19 mouse cellular contexts compared by ENCODE assay signal in the genomic region with DNA sequence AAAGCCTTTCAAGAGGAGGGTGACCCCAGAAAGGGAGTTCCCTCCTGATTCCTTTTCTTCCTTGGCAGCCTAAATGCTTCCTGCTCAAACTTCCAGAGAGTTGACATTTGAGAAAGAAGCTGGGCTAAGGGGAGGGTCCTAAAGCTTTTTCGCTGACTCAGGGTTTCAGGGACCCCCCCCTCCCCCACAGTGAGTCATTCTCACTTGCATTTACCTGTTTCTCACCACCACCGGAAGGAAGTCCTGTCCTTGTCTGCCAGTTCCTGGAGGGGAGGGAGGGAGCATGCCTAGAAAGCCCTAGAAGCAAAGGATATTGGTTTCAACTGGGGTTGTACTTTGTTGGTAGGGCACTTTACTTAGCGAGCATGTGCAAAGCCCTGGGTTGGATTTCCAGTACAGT. TPM values are rescaled to one million over a fixed set of nuclear protein-coding genes. Genes with fewer than 3 reads are reported as not detected.
A peak's percentile ranks its signal among the peaks of the same experiment; 100 is the strongest.
DNase-seq lines count a peak whose midpoint lies in the region; ATAC-seq lines count a peak whose summit lies in the region.
"Had no signal": no experiment of that assay in that cellular context is flagged by ENCODE, and none has a peak within 500 bp of the region (broad histone marks: within the 10 kb centered on the region; RNA-seq: fewer than 3 reads in every experiment).

No protein-coding gene starts in this region.

- no peaks in the 10 kb centered on the region for H3K36me3 ChIP-seq in forebrain, embryonic 10.5 days (replicated peaks)
- H3K36me3 ChIP-seq in forebrain, embryonic 14.5 days (ENCODE audit: control insufficient read depth, insufficient read depth, low read length), result no peaks in the 10 kb centered on the region
- H3K36me3 ChIP-seq in embryonic facial prominence, embryonic 10.5 days (replicated peaks), result no peaks in the 10 kb centered on the region
- no peaks in the 10 kb centered on the region for H3K36me3 ChIP-seq in stomach, embryonic 14.5 days (ENCODE audit: control insufficient read depth, insufficient read depth, low read length)
- H3K36me3 ChIP-seq: intestine, embryonic 15.5 days; liver, embryonic 15.5 days; neural tube, embryonic 12.5 days had no signal

- no peak overlapping the region for H3K4me2 ChIP-seq in forebrain, embryonic 14.5 days (ENCODE audit: low read length)
- no peak overlapping the region for H3K4me2 ChIP-seq in stomach, embryonic 14.5 days (replicated peaks; ENCODE audit: low read depth, low read length)
- H3K4me2 ChIP-seq: intestine, embryonic 15.5 days; liver, embryonic 15.5 days; neural tube, embryonic 12.5 days had no signal

- no peaks in the 10 kb centered on the region for H3K9me3 ChIP-seq in forebrain, embryonic 10.5 days
- H3K9me3 ChIP-seq in forebrain, embryonic 14.5 days (replicated peaks; ENCODE audit: control insufficient read depth, low read length), result no peaks in the 10 kb centered on the region
- H3K9me3 ChIP-seq in embryonic facial prominence, embryonic 10.5 days, result no peaks in the 10 kb centered on the region
- H3K9me3 ChIP-seq in stomach, embryonic 14.5 days (ENCODE audit: control insufficient read depth, low read depth, low read length), result no peaks in the 10 kb centered on the region
- H3K9me3 ChIP-seq: intestine, embryonic 15.5 days; liver, embryonic 15.5 days; megakaryocyte, embryonic 14.5 days; neural tube, embryonic 12.5 days had no signal

- DNase-seq in forebrain, embryonic 10.5 days (ENCODE audit: extremely low spot score, low spot score), result no peak
- DNase-seq in forebrain, embryonic 14.5 days (ENCODE audit: low spot score), result no peak
- DNase-seq in embryonic facial prominence, embryonic 10.5 days (ENCODE audit: low spot score), result peak; percentile 36
- no peak for DNase-seq in urinary bladder, adult 2 months (ENCODE audit: low spot score)
- DNase-seq in left cerebral cortex, adult 9 months (ENCODE audit: low spot score in 2 of 2), result no peak
- DNase-seq in right cerebral cortex, adult 18-20 months, result no peak
- DNase-seq: cerebellum, postnatal 10 days; heart, adult 18-20 months; right cerebral cortex, postnatal 25 days; thymus, adult 2 months had no signal

- no peak for ATAC-seq in forebrain, embryonic 14.5 days
- ATAC-seq in CD4-positive, CD25-positive, alpha-beta regulatory T cell, adult 4 months, result peak; percentile 37
- ATAC-seq in stomach, embryonic 14.5 days (ENCODE audit: insufficient number of reproducible peaks, insufficient read depth, low FRiP score, low read depth), result no peak
- ATAC-seq: intestine, embryonic 15.5 days; midbrain, embryonic 16.5 days had no signal

- no peak overlapping the region for H3K4me3 ChIP-seq in forebrain, embryonic 10.5 days
- no peak overlapping the region for H3K4me3 ChIP-seq in forebrain, embryonic 14.5 days (ENCODE audit: low read depth, low read length)
- no peak overlapping the region for H3K4me3 ChIP-seq in embryonic facial prominence, embryonic 10.5 days
- H3K4me3 ChIP-seq in stomach, embryonic 14.5 days (ENCODE audit: low read depth, low read length), result no peak overlapping the region
- H3K4me3 ChIP-seq: intestine, embryonic 15.5 days; layer of hippocampus, adult 2 months; liver, embryonic 15.5 days; megakaryocyte, embryonic 14.5 days; neural tube, embryonic 12.5 days had no signal

- H3K27ac ChIP-seq in forebrain, embryonic 10.5 days, result 0 out of 2 replicates have a peak overlapping the region, but pooled peaks have one; percentile 40
- H3K27ac ChIP-seq in forebrain, embryonic 14.5 days (ENCODE audit: low read depth, low read length), result no peak overlapping the region
- H3K27ac ChIP-seq in embryonic facial prominence, embryonic 10.5 days (replicated peaks), result peak overlapping the region; percentile 62; the same call in 1 of the 2 replicates
- peak overlapping the region; percentile 52; the same call in 1 of the 2 replicates for H3K27ac ChIP-seq in stomach, embryonic 14.5 days (ENCODE audit: low read length)
- H3K27ac ChIP-seq: intestine, embryonic 15.5 days; kidney, postnatal 0 days; layer of hippocampus, adult 2 months; liver, embryonic 15.5 days; neural tube, embryonic 12.5 days had no signal

- no peak overlapping the region for H3K9ac ChIP-seq in forebrain, embryonic 14.5 days (ENCODE audit: low read length)
- no peak overlapping the region for H3K9ac ChIP-seq in stomach, embryonic 14.5 days (replicated peaks; ENCODE audit: low read depth, low read length)
- H3K9ac ChIP-seq: intestine, embryonic 15.5 days; liver, embryonic 15.5 days; neural tube, embryonic 12.5 days had no signal

- H3K4me1 ChIP-seq in forebrain, embryonic 10.5 days, result peaks cover 77% of the 10 kb centered on the region
- H3K4me1 ChIP-seq in forebrain, embryonic 14.5 days (ENCODE audit: control insufficient read depth, insufficient read depth, low read length), result peaks cover 6% of the 10 kb centered on the region; the same call in 1 of the 2 replicates
- H3K4me1 ChIP-seq in embryonic facial prominence, embryonic 10.5 days, result peaks cover 80% of the 10 kb centered on the region
- H3K4me1 ChIP-seq in stomach, embryonic 14.5 days (ENCODE audit: control insufficient read depth, insufficient read depth, low read length), result peaks cover 11% of the 10 kb centered on the region; the same call in 1 of the 2 replicates
- H3K4me1 ChIP-seq: liver, embryonic 15.5 days; megakaryocyte, embryonic 14.5 days had no signal

- 70% methylated on average over 3 of the region's 3 CpGs for WGBS in forebrain, embryonic 10.5 days
- WGBS in forebrain, embryonic 14.5 days, result 66% methylated on average over 3 of the region's 3 CpGs
- WGBS in embryonic facial prominence, embryonic 10.5 days, result 52% methylated on average over 3 of the region's 3 CpGs
- WGBS in stomach, embryonic 14.5 days, result 25% methylated on average over 3 of the region's 3 CpGs

- H3K27me3 ChIP-seq in forebrain, embryonic 10.5 days (ENCODE audit: poor library complexity, severe bottlenecking), result no peaks in the 10 kb centered on the region
- H3K27me3 ChIP-seq in forebrain, embryonic 14.5 days (replicated peaks; ENCODE audit: control insufficient read depth, insufficient read depth, low read length), result no peaks in the 10 kb centered on the region
- 0 out of 2 replicates have a peak, but pooled peaks cover 4% of the 10 kb centered on the region for H3K27me3 ChIP-seq in embryonic facial prominence, embryonic 10.5 days (replicated peaks; ENCODE audit: low read depth, poor library complexity, severe bottlenecking)
- H3K27me3 ChIP-seq in stomach, embryonic 14.5 days (ENCODE audit: control insufficient read depth, insufficient read depth, low read length), result no peaks in the 10 kb centered on the region
- H3K27me3 ChIP-seq: intestine, embryonic 15.5 days; liver, embryonic 15.5 days; neural tube, embryonic 12.5 days had no signal

RNA-seq across cellular contexts. Expression of a gene that starts 40.2 kb away (rescaled TPM):
- polyA plus RNA-seq in forebrain, embryonic 10.5 days (2016; fragmentation: Nextera tagmentation; extraction: Ambion mirVana), result 7.4 and 7.6 TPM in 2 replicates
- polyA plus RNA-seq in forebrain, embryonic 14.5 days (2014; fragmentation: Nextera tagmentation; extraction: Ambion mirVana), result 8.5 and 10.8 TPM in 2 replicates
- under 1 TPM; 0.34 to 0.48 TPM for polyA plus RNA-seq in CD4-positive, CD25-positive, alpha-beta regulatory T cell, adult 4 months (2017; shearing (Covaris generic))
- polyA plus RNA-seq in embryonic facial prominence, embryonic 10.5 days (2016; fragmentation: Nextera tagmentation; extraction: Ambion mirVana), result 5.0 TPM in 2 replicates
- polyA plus RNA-seq in stomach, embryonic 14.5 days (2014; fragmentation: Nextera tagmentation; extraction: Ambion mirVana), result 10.5 and 11.1 TPM in 2 replicates
- 13.8 and 28.1 TPM in 2 replicates for polyA plus RNA-seq in urinary bladder, adult 2 months (2012; rRNA removed)
